Mouse (Mus musculus): ENCODE results near the gene Syne1.

Gene Syne1

DNA sequence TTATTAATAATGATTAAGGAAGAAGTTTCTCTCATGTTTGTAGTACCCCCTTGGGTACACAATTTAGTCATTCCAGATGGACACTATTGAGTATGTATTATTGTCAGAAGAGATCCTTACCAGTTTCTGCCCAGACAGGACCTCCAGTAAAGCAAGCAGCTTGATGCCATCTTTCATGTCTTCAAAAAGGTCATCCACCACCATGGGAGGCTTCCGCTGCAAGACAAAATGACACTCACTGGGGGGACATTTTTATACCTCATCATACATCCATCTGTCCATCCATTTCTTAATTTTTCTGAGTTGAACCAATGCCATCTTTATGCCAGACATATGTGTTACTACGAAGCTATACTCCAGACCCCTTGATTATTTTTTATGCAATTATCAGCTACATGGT, 108.3 kb downstream of the Syne1 start:
- in situ Hi-C loops (cut with MboI; ENCODE audit: low sequenced_read_pairs) = no loop called here

DNA sequence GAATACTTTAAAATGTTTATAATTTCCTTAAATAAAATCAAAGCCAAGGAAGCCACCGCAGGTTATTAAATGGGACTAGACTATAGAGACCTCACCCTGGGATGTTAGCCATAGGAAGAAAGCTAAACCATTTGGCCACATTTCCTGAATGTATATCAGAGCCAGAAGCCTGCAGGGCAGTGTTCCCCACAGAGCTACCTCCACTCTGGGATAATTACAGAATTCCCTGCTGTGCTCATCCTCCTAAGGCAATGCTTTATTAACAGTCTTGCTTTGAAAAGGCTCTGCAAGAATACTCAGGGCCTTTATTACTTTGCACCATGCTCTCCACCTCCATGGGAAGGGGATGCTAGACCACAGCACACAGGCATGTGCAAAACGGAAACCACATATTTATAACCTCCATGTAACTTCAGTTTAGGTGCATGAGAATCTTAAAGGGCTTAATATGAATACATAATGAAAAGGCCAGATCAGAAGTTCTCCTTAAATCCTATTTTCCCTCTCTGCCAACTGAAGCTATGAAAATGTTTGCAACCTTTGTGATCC, 111.4 kb downstream of the Syne1 start:
- in situ Hi-C loops (cut with MboI; ENCODE audit: low sequenced_read_pairs) = no loop called here

DNA sequence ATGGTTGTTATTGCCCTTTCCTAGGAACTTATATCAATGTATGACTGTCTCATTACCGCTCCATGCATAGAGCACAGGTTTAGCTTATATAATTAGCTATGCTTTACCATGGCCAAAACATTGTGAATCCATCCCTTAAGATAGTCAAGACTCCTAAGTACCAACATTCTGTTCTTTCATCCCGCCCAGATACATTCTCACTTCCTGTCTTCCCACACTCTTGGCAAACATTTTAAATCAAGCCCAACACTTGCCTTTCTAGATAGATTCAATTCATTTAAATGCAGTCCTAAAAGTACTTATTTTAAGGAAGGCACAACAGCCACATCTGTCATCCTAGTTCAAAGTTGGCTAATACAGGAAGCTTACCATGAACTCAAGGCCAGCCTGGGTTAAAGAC, 113.5 kb downstream of the Syne1 start:
- in situ Hi-C loops (cut with MboI; ENCODE audit: low sequenced_read_pairs) = no loop called here

DNA sequence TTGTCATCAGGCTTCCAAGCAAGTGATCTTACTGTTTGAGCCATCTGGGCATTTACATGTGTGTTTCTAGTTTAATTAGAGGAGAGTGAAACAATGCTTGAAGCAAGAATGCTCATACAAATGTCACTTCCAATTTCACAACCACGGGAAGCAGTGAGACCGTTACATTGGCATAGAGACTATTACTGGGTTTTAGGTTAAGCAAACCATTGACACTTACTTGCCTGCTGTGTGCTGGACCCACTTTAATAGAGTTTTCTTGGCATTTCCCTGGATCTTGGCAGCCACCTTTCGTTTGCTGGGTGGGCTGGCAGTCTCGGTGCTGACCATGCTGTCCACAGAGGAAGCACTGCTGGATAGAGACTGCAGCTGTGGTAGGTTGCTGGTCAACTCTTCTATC, 127.3 kb downstream of the Syne1 start:
- in situ Hi-C loops (cut with MboI; ENCODE audit: low sequenced_read_pairs) = no loop called here

DNA sequence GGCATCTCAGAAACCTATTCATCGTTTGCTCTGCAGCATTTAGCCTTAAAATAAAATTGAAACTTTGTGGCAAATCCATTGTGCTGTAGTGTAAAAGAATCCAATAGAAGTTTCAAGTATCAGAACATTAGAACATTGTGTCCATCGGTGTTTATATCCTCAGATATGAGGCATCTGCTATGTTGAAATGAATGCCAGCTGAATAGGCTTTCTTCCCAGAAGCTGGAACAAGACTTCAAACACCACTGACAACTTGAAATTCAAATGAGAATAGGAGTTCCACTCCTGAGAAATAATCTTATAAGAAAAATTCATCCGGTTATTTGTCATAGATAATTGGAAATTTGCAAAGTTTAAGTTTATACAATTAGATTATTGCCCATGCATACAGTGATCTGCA, 135.6 kb downstream of the Syne1 start:
- in situ Hi-C loops (cut with MboI; ENCODE audit: low sequenced_read_pairs) = no loop called here

DNA sequence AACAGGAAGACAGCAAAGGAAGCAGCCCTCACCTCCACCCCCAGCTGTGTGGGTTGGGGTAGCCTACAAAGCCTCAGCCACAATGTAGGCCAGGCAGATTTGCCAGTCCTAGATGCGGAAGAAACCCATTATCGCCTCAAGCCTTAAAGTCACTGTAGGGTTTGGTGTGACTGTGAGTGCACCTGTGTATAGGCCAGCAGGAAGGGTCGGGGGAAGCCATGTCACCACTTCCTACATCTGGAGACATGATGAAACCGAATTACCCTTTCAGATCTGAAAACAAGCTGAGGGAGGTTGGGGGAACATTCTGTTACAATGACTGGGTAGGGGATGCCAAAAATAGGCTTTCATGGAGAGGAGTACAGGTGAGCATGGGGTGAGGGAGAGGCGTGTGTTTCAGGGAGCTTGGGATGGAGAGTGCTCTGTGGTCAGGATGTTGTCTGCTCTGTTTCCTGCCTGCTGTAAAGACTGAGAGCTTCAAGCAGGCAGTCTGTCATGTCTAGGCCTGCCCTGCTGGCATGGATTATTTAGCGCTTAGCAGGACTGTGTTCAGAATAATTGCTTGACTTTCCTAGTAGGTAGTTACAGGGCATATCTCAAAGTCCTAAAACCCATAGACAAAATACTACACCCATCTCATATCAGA, 167.0 kb downstream of the Syne1 start:
- in situ Hi-C loops (cut with MboI; ENCODE audit: low sequenced_read_pairs) = no loop called here

DNA sequence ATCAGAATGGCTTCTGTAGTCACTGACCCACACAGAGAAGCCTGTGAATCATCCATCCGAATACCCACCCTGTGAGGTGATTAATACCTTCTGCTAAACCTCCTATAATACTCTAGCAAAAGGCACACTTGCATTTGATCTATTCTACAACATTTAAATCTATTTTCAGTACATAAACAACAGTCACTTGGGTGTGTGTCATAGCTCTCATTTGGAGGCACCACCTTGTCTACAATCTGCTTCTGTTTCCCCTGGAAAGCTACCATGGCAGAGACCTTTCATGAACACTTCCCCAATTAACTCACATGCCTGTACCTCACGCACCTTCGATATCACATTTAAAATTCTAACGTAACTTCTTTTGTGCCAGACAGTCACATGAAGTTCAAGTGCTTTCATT, 169.7 kb downstream of the Syne1 start:
- in situ Hi-C loops (cut with MboI; ENCODE audit: low sequenced_read_pairs) = no loop called here

DNA sequence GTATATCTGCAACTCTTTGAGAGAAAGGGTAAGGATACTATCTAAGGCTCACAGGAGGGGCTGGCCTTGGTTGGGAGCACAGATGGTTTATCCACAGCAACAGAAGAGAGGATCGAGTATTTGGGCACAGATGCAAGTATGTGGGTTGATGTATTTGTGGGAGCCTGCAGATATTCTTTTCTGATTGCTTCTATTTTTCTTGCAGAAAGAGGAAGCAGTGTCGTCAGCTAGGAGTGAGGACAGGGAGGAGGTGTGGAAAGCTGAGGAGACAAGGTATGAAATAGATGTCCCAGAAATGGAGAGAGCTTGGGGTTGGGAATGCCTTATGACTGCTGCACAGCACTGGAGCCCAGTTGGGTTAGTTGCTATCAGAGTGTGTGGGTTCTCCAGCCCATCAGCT, 172.3 kb downstream of the Syne1 start:
- in situ Hi-C loops (cut with MboI; ENCODE audit: low sequenced_read_pairs) = no loop called here

DNA sequence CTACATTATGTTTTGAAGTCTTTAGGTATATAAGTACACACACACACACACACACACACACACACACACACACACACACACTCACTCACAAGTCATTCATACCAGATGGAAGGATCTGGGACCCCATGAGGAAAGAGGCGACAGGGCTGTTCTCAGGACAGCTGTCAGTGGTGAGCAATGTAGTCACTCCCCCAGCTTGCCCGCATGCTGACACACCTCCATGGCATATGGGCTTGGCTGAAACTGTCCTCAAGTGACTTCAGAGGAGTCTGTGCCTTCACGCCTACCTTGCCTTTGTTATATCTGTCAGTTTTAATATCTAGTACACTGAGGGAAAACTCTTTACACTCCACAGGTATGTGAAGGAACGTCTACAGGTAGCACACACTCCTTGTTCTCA, 181.7 kb downstream of the Syne1 start:
- in situ Hi-C loops (cut with MboI; ENCODE audit: low sequenced_read_pairs) = no loop called here

DNA sequence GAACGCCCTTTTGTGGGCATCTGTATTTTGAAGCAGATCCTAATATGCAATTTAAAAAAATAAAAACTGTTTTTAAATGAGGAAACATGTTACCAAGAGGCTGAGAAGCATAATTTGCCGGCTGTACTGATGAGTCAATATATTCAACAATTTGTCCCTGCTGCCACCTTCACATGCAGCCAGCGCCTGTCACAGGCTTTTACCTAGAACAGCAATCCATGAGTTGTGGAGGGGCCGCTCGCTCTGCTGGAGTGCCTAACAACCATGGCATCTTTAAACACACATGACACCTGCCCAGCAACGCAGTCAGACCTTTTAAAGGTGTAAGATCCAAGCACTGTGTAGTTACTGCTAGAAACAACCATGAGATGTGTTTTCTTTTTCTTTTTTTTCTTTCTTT, 183.0 kb downstream of the Syne1 start:
- in situ Hi-C loops (cut with MboI; ENCODE audit: low sequenced_read_pairs) = no loop called here

DNA sequence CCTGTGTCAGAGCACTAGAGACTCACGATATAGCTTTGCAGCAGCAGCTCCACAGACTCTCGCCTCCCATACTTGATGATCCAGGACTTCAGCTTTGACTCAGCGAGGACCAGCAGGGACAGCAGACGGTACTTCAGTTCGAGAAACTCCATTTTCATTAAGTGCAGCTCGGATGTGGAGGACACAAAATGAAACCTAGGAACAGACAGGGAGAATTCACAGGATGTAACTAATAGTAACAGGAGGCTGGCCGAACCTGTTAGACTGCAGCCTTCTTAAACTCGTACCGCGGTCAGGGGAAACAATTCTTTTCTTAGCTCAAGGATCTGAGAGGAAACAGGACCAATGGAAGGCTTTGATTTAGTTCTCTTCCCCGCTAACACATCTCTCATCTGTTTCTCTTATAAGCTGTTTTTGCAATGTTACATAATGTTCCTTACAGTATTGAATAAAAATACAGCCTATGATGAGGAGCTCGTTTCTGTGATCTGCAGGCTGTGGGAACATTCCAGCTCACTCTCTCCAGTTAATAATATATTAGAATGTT, 183.7 kb downstream of the Syne1 start:
- in situ Hi-C loops (cut with MboI; ENCODE audit: low sequenced_read_pairs) = no loop called here

DNA sequence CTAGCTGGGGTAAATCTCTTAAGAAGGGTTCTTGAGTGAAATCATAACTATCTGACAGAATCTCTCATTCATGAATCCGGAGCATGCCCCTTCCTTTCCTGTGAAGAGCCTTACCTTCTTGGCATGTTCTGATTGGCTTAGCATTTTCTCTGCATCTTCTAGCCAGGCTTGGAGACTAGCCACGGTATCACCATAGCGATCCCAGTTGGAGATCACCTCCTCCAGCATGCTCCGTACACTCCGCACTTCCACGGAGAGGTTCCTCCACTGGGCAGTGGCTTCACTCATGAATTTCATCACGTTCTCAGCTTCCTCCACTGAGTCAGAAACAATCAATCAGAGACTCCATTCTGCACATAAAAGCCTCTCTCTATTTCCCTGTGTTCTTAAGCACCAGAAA, 190.7 kb downstream of the Syne1 start:
- in situ Hi-C loops (cut with MboI; ENCODE audit: low sequenced_read_pairs) = no loop called here

DNA sequence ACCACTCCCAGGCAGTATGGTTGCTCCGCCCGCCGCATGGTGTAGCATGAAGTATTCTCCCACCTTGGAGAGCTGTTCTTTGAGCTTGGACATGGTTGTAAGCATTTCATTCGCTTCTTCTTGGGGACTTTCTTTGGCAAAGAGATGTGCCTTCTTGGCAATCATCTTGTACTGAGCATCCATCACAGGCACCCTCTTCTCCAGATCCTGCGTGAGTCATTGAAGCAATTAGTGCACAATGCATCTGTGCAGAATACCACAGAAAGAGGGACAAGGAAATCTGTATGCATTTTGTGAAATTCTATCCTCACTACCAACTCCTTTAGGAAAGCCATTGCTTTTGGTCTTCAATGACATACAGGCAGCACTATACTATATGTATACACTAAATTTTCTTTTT, 194.7 kb downstream of the Syne1 start:
- in situ Hi-C loops (cut with MboI; ENCODE audit: low sequenced_read_pairs) = no loop called here

DNA sequence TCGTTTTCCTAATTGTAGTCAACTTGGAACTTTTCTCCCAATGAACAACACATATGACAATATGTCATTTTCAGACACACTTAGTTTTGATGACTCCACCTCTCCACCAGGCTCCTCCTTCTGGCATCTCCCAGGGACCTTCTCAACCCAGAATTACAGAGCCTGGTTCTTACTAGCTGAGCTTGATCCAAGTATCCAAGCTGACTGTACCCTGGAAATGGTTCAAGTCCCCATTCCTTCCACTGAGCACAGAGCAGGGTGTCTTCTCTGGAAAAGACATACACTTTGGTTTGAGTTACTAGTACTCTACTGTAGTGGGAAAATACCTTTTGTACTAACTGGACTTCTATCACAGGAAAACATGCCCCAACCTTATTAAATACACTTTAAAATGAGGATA, 197.9 kb downstream of the Syne1 start:
- in situ Hi-C loops (cut with MboI; ENCODE audit: low sequenced_read_pairs) = no loop called here

DNA sequence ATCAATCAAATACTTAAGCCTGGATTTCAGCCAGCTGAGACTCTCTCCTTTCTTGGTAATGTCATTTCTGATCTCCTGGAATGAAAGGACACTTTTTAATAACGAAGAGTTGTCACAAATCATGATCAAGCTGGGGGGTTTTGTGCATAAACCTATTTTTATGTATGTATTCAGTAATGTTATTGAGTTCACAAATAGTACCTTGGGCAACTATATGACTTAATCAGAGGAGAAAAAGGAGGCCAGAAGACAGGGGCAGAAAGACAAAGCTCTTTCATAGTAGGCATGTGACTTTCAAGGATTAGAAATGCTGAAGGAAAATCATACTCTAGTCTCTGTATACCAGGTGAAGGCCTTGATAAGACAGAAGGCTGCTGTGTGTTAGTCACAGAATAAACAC, 204.4 kb downstream of the Syne1 start:
- in situ Hi-C loops (cut with MboI; ENCODE audit: low sequenced_read_pairs) = no loop called here

DNA sequence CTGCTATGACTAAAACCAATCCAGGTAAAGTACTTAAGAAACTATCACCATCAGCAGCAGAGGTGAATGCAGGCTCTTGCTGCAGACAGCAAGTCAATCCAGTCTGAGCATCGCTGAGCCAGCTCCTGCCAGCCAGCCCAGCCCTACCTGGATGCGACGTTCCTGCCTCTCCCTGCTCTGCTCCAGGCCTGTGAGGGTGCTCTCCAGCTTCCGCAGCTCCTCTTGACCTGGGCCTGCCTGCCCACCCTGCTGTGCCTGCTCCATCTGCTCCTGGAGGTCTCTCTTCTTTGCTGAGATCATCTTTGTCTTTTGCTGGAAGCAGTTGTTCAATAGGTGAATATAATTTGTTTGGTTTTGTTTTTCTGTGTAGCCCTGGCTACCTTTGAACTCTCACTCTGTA, 208.1 kb downstream of the Syne1 start:
- in situ Hi-C loops (cut with MboI; ENCODE audit: low sequenced_read_pairs) = no loop called here

DNA sequence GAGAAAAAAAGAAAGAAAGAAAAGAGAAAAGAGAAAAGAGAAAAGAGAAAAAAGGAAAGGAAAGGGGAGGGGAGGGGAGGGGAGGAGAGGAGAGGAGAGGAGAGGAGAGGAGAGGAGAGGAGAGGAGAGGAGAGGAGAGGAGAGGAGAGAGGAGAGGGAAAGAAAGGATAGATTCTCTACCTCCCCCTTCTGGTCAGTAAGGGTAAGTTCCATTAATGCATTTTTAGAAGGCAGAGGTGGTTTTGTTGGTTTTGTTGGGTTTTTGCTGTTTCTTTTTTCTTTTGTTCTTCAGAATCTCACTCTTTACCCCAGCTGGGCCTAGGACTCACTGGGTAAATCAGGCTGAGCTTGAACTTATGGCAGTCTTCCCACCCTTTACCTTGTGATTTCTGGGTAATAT, 214.9 kb downstream of the Syne1 start:
- in situ Hi-C loops (cut with MboI; ENCODE audit: low sequenced_read_pairs) = no loop called here

DNA sequence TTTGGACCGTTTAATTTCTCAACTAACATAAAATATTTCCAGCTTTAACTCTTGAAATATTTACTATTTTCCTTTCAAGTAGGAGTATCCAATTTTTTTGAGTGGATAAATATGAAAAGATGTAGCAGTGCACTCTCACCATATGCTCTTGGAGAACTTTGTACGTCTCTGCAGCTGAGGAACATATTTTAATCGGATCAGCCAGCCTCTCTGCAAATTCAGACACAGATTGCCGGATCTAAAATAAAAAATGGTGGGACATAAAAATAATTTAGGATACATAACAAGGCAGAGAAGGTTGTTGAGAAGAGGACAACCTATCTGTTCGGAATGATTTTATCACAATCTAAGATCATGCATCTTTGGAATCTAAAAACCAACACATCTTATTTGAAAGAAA, 218.5 kb downstream of the Syne1 start:
- in situ Hi-C loops (cut with MboI; ENCODE audit: low sequenced_read_pairs) = no loop called here

DNA sequence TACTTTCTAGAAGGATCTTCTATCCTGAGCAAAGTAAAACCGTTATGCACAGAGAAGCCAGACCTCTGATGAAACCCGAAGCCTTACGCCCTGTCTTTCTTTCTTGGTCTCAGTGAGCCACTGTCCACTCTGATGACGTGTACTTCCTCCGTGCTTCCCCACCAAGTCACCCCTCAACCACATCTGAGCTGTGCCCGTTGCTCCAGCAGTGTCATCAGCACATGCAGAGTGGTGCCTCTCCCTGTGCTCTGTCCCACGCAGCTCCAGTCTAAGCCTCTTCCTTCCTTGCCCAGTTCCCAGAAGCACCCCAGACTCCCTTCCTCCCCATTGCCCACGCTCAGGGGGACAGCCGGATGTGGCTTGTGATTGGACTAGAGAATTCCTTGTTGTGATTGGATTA, 224.6 kb downstream of the Syne1 start:
- in situ Hi-C loops (cut with MboI; ENCODE audit: low sequenced_read_pairs) = no loop called here

DNA sequence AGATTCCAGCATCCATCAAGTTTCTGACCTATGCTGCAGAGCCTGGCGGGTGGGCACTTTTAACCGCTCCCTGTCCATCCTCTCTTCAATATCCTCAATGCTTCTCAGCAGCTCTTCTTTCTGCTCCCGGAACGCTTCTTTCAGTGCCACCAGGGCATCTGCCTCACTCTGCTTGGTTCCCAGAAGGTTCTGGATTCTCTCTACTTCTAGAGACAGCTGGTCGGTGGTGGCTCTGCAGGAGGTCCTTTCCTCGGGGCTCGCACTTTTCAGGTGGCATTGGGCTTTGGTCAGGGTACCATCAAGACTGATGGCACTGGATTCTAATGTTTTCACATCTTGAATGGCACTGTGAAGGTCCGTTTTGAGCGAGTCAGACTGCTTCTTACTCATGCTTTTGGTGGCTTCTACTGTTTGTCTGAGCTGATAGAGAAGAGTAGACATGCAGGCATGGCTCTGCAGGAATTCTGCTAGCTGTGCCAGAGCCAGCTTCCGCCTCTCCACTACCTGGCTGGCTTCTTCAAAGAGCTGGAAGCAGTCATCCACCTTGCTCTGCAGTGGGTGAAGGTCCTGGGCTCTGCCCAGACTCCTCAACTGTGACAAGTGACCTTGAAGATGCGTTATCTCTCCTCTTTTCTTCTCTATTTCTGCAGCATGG, 227.4 kb downstream of the Syne1 start:
- in situ Hi-C loops (cut with MboI; ENCODE audit: low sequenced_read_pairs) = no loop called here

DNA sequence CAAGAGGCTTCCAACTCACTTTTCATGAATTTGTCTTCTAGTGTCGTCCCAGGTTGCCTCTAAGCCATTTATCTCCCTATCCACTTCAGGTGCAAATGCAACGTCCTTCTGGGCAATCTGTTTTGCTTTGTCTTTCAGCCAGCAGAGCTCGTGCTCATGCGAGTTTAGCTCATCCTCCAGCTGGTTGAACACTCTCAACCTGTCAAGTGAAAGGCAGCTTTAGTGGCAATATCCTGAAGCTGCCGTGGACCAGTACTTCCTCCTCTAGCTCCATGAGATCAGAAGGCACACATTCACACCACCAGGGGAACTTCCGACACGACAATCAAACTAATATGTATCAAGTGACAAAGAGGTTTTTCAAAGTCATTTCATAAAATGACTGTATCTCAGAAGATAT, 228.7 kb downstream of the Syne1 start:
- in situ Hi-C loops (cut with MboI; ENCODE audit: low sequenced_read_pairs) = no loop called here

DNA sequence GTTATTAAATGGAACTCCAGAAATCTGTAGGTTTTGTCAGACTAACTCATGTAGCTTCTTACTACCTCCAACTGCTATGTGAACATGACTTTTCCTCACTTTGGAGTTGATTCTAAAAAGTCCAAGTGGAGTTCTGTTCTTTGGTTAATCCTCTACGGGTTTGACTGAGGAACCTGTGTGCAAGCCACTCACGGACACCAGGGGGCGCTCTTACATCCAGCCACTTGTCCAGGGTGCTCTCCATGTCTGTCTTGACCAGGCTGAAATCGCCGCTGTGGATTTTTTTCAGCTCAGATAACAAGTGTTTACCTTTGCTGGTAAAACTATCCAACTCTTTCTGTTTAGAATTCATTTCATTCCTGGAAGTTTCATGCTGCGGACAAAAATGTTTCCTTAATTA, 233.7 kb downstream of the Syne1 start:
- in situ Hi-C loops (cut with MboI; ENCODE audit: low sequenced_read_pairs) = no loop called here

DNA sequence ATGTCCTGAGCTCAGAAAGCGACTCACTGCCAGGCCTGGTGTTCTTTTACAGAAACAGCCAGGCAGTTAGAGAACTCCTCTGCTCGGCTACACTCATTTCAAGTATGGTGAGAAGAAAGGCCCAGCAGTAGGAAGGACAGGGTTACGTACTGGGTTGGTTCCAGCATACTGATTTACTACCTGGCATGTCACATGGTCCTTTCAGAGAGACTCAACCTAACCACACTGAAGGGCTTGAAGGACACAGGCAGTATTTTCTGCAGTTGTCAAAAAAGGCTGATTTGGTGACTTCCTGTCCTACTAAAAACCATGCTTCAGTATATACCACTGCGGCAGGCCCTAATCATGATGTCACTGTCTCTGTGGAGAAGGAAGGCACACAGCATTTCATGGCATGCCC, 238.8 kb downstream of the Syne1 start:
- in situ Hi-C loops (cut with MboI; ENCODE audit: low sequenced_read_pairs) = no loop called here
